Mouse (Mus musculus) layer of hippocampus, adult 8-10 months (tissue): ENCODE results near the gene Lbx1. TPM values are rescaled to one million over a fixed set of nuclear protein-coding genes. Genes with fewer than 3 reads are reported as not detected.

Experiments used
- DNase-seq, 2 experiments: peaks; one replicate each; pipeline ENCODE4 v3.0.0; 2022; ENCODE audit warnings: low spot score in 2 of 2
- total RNA-seq, 4 experiments: library from RNA; stranded (reverse); gene quantifications; 2 replicates each; pipeline ENCODE4 v1.2.4; 2022

Gene Lbx1
- total RNA-seq, 4 experiments from 2014 or later: not detected

- DNase-seq: no peak
Observed at GRCm38 (mm10) chr19:45234191-45234770, 1.3 kb downstream of the Lbx1 start.

DNA sequence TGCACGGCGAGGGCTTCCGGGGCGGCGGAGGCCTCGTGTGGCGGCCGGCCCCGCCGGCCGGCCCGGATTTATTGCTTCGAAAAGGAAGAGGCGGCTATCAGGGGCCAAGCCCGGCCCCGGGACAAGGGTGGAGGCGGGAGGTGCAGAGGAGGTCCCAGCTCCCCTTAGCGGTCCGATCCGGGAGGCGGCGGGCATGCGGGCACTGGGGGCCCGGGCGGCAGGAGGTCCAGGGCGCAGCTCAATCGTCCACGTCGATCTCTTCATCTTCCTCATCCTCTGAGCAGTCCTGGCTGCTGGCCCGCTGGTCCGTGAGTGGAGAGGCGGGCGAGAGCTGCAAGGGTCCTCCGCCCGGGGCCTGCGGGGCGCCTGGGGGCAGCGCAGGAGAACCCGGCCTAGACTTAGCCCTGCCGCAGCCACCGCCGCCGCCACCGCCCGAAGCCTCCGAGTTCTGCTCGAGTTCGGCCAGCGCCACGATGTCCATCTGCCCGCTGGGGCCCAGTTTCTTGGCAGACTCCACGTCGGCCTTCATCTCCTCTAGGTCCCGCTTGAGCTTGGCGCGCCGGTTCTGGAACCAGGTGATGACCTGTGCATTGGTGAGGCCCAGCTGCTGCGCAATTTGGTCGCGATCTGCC, 2.0 kb downstream of the Lbx1 start:
- no peak for DNase-seq

- DNase-seq: no peak
Observed at GRCm38 (mm10) chr19:45232443-45233410, 2.9 kb downstream of the Lbx1 start.

DNA sequence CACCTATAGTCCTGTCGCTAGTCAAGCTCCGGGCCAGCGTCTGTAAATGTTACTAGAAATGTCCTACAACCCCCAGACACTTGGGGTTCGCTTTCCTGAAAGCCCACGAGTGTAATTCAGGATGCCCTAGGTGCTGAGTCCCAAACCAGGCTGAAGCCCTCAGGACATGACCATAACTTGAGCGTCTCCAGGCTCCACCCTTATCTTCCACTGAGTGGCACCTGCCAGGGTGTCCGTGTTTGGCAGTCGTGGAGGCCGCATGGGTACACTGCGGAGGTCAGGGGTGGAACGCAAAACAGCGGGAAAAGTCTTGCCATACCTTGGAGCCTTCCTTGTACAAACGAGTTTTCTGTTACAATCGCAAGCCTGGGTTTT, 3.6 kb downstream of the Lbx1 start:
- DNase-seq: no peak

- no peak for DNase-seq
Observed at GRCm38 (mm10) chr19:45231383-45232035, 4.1 kb downstream of the Lbx1 start.

- DNase-seq: no peak
Observed at GRCm38 (mm10) chr19:45230848-45231382, 4.7 kb downstream of the Lbx1 start.

DNA sequence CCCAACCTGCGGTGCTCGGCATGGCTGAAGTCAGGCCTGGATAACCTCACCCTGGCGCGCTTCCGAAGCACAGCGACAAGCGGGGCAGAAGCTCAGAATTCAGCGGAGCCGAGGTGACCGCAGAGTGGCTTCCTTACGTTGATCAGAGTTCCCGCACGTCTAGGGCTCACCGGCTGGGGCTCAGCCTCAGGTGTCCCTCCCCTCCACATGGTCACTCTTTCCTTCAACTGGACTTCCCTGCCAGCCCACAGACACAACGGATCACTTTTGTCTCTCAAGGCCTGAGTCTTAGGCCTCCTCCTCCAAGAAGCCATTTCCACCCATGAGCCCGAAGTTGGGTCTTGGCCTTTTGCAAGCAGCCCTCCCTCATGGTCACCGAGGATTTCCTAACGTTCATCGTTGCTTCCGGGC, 5.4 kb downstream of the Lbx1 start:
- no peak for DNase-seq

GRCm38 (mm10) chr19:45229378-45230135, 6.1 kb downstream of the Lbx1 start:
- DNase-seq: no peak

DNA sequence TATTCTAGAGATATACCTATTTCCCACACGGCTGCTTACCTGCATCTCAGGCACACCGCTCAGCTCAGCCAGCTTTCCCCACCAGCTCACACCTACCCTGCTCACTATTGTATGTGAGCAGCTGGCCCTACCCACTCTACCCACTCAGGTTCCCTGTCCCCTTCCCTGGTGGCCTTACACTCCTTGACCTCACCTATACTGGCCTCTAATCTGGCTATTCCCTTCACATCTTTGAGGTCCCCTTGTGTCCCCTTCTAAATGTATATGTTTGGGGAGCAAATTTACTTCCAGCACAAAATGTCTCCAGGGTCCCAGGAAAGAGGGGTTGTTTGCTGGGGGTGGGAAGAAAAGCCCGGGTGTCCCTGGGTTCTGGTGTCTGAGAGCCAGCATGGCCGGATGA, 6.8 kb downstream of the Lbx1 start:
- DNase-seq: no peak

DNA sequence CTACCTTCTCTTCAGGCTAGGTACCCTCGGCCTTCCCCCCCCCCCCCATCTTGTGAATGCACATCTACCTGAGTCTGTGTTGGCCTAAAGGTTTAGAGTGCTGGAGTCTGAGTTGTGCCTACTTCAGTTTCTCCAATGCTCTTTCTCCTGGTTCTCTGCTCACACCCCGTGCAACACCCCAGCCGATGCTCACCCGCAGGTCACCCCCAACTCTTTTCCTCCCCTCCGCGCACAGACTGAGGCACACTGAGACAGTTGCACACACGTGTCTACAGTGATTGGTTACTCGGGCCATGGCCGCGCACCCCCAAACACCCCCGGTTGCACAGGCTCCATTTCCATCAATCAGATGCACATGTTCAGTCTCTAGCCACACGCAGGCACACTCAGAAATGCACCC, 7.5 kb downstream of the Lbx1 start:
- no peak for DNase-seq

DNA sequence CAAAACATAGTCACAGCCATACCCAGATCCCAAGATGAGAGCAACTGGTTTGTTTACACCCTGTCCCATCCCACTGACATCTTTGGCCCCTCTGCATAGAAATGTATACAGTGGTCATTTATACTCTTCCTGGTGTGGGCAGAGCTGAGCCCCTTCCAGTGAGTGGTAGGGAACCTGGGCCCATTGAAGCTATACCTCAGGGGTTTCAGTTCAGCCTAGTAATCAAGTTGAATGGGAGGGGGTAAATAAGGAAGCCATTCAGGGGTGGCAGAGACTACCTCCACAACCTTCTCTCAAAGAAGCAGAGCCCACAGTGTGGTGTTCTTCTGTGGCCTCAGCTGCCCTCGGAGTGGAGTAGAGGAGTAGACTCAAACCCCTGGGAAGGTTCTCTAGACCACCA, 7.9 kb downstream of the Lbx1 start:
- no peak for DNase-seq

DNA sequence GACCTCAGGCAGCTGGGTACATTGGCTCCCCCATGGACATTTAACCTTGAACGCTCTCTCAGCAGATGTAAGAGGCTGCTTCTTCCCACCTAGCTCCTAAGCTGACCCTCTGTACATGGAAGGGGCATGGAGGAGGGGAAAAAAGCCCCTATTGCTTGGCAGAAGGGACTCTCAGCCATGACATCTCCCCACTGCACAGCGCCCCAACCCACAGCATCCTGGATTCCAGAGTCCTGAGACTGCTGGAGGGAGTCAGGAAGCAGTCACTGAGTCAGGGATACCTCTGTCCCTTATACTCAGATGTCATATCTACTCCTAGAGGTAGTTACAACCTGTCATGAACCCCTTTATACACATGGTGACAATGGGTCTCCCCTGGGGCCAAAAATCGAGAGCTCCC, 8.6 kb downstream of the Lbx1 start:
- DNase-seq: no peak

DNA sequence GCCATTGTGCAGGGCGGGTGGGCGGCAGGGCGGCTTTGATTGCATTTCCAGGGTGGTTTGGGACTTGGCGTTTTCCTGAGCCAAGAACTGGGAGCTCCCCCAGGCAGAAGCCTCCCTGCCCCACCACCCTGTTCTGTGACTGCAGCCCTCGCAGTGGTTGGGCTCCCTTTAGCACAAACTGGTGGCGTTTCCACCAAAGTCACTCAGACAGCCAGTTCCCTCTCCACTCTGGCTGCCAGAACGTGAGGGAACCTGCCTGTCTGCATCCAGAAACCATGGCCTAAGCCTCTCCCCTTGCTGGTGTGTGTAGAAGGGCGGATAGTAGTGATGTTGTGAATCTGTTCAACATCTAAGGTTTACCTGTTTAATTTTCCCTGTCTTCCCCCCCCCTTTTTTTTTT, 9.4 kb downstream of the Lbx1 start:
- DNase-seq: no peak

GRCm38 (mm10) chr19:45225130-45225529, 10.5 kb downstream of the Lbx1 start:
- DNase-seq: no peak

GRCm38 (mm10) chr19:45224286-45224559, 11.4 kb downstream of the Lbx1 start:
- no peak for DNase-seq

GRCm38 (mm10) chr19:45223413-45224285, 12.0 kb downstream of the Lbx1 start:
- DNase-seq: no peak

DNA sequence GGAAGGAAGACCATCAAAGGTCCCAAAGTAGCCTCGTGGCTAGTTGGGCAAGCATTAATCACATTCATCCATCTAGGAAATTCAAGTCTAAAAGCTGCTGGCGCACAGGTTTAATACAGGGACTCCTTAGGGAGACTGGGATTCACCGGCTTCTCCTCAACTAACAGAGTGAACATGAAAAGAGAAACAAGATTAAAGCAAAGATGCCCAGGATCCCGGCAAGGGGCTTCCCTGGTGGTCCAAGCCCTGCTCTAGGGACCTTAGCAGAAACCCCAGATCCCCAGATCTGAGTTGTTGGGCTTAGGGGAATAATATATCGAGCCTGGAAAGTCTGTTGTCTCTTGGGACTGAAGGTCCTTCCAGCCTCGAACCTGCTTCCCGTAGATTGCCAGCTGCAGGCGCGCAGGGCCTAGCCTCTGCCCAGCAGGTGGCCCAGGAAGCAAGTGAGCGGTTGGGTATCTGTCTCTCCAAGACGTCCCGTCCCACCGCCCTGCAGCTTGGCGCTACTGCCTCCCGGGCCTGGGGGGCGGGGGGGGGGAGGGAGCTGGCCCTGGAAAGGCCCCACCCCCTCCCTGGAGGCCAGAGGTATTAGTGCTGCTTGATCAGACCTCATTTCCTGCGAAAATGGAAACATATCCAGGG, 13.3 kb downstream of the Lbx1 start:
- no peak for DNase-seq

- DNase-seq: no peak
Observed at GRCm38 (mm10) chr19:45221458-45221783, 14.2 kb downstream of the Lbx1 start.

GRCm38 (mm10) chr19:45220593-45221457, 14.8 kb downstream of the Lbx1 start:
- peak; percentile 40 to 72 for DNase-seq
